Mouse (Mus musculus) liver, embryonic 11.5 days (tissue): ENCODE data around the gene Pced1a. TPM values are rescaled to one million over a fixed set of nuclear protein-coding genes. Genes with fewer than 3 reads are reported as not detected.

Source experiments
- ATAC-seq: fragments of 200-750 bp; cut with Nextera tagmentation; replicated peaks from 2 replicates; pipeline ENCODE4 v1.8.0; 2017; ENCODE audit warnings: moderate number of reproducible peaks, mild to moderate bottlenecking, moderate TSS enrichment, moderate library complexity; ENCODE audit not compliant: low FRiP score
- DNase-seq: peaks from one replicate; pipeline ENCODE4 v3.0.0-alpha.2; 2017; ENCODE audit warnings: low spot score
- H3K27ac ChIP-seq: fragments of 300-500 bp; sonication (generic); 2 replicates; pipeline ENCODE4 v1.5.1; 2014; ENCODE audit warnings: mild to moderate bottlenecking, low read depth, low read length, control low read depth
- H3K27me3 ChIP-seq: fragments of 300-500 bp; sonication (generic); replicated peaks from 2 replicates; pipeline ENCODE4 v1.6.1; 2014; ENCODE audit warnings: low read length, mixed read lengths; ENCODE audit not compliant: control insufficient read depth, insufficient read depth
- H3K36me3 ChIP-seq: fragments of 300-500 bp; sonication (generic); 2 replicates; pipeline ENCODE4 v1.6.1; 2014; ENCODE audit warnings: mild to moderate bottlenecking, low read length, moderate library complexity, mixed read lengths; ENCODE audit not compliant: control insufficient read depth, insufficient read depth
- H3K4me1 ChIP-seq: fragments of 300-500 bp; sonication (generic); replicated peaks from 2 replicates; pipeline ENCODE4 v1.6.1; 2014; ENCODE audit warnings: low read length, mixed read lengths; ENCODE audit not compliant: control insufficient read depth, insufficient read depth
- H3K4me2 ChIP-seq: fragments of 300-500 bp; sonication (generic); 2 replicates; pipeline ENCODE4 v1.6.1; 2014; ENCODE audit warnings: mild to moderate bottlenecking, control low read depth, moderate library complexity
- H3K4me3 ChIP-seq: fragments of 300-500 bp; sonication (generic); 2 replicates; pipeline ENCODE4 v1.5.1; 2014; ENCODE audit warnings: low read depth, low read length, control low read depth
- H3K9ac ChIP-seq: fragments of 300-500 bp; sonication (generic); 2 replicates; pipeline ENCODE4 v1.6.1; 2014; ENCODE audit warnings: low read depth, low read length, control low read depth
- H3K9me3 ChIP-seq: fragments of 300-500 bp; sonication (generic); 2 replicates; pipeline ENCODE4 v1.6.1; 2016; ENCODE audit warnings: low read length, inconsistent platforms, mixed read lengths; ENCODE audit not compliant: control insufficient read depth
- WGBS: fragments of 180-500 bp; shearing (Covaris S2); extraction: QIAGEN DNeasy Blood & Tissue Kit; methylation state at CpG from one replicate; pipeline ENCODE4 v1.1.7; 2014; 5-methylcytosine and 5-hydroxymethylcytosine counted together
- polyA plus RNA-seq: library from polyadenylated mRNA; unstranded; fragments of >200 nt; fragmentation: Nextera tagmentation; extraction: Ambion mirVana; gene quantifications from 2 replicates; pipeline ENCODE4 v1.2.1, GENCODE M21; 2014

The Pced1a gene
- 7.6 and 7.8 TPM in 2 replicates for polyA plus RNA-seq

GRCm38 (mm10) chr2:130424126-130424853, at the start of gene Pced1a, which contains the start of gene Vps16:
Pced1a (minus strand) TSS chr2:130424701.
Vps16 (plus strand) TSS chr2:130424339.
- DNase-seq (peak; percentile 91), ATAC-seq (peak; percentile 92)
- Histone ChIP-seq H3K4me1 (peaks cover 11% of the 10 kb centered on the region), H3K27me3 (no peaks in the 10 kb centered on the region), H3K4me2 (peak within 1 kb of the TSS; percentile 96), H3K9me3 (no peaks in the 10 kb centered on the region), H3K9ac (peak within 1 kb of the TSS; percentile 86), H3K36me3 (no peaks in the 10 kb centered on the region), H3K27ac (peak within 1 kb of the TSS; percentile 73), H3K4me3 (peak within 1 kb of the TSS; percentile 70)
- under 1% methylated on average over 58 of the region's 58 CpGs for WGBS

- Histone ChIP-seq H3K4me3 (no peak overlapping the region), H3K27ac (no peak overlapping the region), H3K9ac (no peak overlapping the region), H3K4me1 (peaks cover 10% of the 10 kb centered on the region), H3K4me2 (0 out of 2 replicates have a peak overlapping the region, but pooled peaks have one; percentile 23), H3K9me3 (no peaks in the 10 kb centered on the region), H3K27me3 (no peaks in the 10 kb centered on the region), H3K36me3 (peaks cover 3% of the 10 kb centered on the region; the same call in 1 of the 2 replicates)
- no peak for DNase-seq
- no peak for ATAC-seq
- 44% methylated on average over 8 of the region's 8 CpGs for WGBS
Measured at GRCm38 (mm10) chr2:130472908-130473510, 48.5 kb upstream of the Pced1a start.

GRCm38 (mm10) chr2:130469935-130470334, 45.4 kb upstream of the Pced1a start:
- Histone ChIP-seq H3K27ac (no peak overlapping the region), H3K36me3 (no peaks in the 10 kb centered on the region), H3K27me3 (no peaks in the 10 kb centered on the region), H3K4me2 (no peak overlapping the region), H3K9me3 (no peaks in the 10 kb centered on the region), H3K4me3 (no peak overlapping the region), H3K9ac (no peak overlapping the region), H3K4me1 (peaks cover 22% of the 10 kb centered on the region)
- ATAC-seq, result peak; percentile 98
- WGBS, result 31% methylated on average over 2 of the region's 2 CpGs
- DNase-seq, result no peak

GRCm38 (mm10) chr2:130469366-130469765, 44.9 kb upstream of the Pced1a start:
- ATAC-seq (no peak), DNase-seq (no peak)
- no peak overlapping the region for H3K4me2 ChIP-seq
- no peak overlapping the region for H3K4me3 ChIP-seq
- no peak overlapping the region for H3K27ac ChIP-seq
- H3K9me3 ChIP-seq, result no peaks in the 10 kb centered on the region
- WGBS, result 74% methylated on average over 4 of the region's 4 CpGs
- no peaks in the 10 kb centered on the region for H3K27me3 ChIP-seq
- peaks cover 22% of the 10 kb centered on the region for H3K4me1 ChIP-seq
- no peak overlapping the region for H3K9ac ChIP-seq
- no peaks in the 10 kb centered on the region for H3K36me3 ChIP-seq

- H3K27ac ChIP-seq, result no peak overlapping the region
- WGBS, result 48% methylated on average over 1 of the region's 1 CpGs
- peaks cover 17% of the 10 kb centered on the region for H3K4me1 ChIP-seq
- H3K36me3 ChIP-seq, result peaks cover 3% of the 10 kb centered on the region; the same call in 1 of the 2 replicates
- H3K4me3 ChIP-seq, result no peak overlapping the region
- ATAC-seq (no peak), DNase-seq (no peak)
- H3K27me3 ChIP-seq, result no peaks in the 10 kb centered on the region
- peak overlapping the region; percentile 25; the same call in 1 of the 2 replicates for H3K4me2 ChIP-seq
- H3K9ac ChIP-seq, result no peak overlapping the region
- no peaks in the 10 kb centered on the region; the same call in 1 of the 2 replicates for H3K9me3 ChIP-seq
Measured at GRCm38 (mm10) chr2:130466438-130466837, 41.9 kb upstream of the Pced1a start.

- no peak for ATAC-seq
- Histone ChIP-seq H3K4me2 (no peak overlapping the region), H3K9ac (no peak overlapping the region), H3K27me3 (no peaks in the 10 kb centered on the region), H3K4me3 (no peak overlapping the region), H3K36me3 (peaks cover 3% of the 10 kb centered on the region; the same call in 1 of the 2 replicates), H3K27ac (no peak overlapping the region), H3K4me1 (peaks cover 6% of the 10 kb centered on the region), H3K9me3 (no peaks in the 10 kb centered on the region; the same call in 1 of the 2 replicates)
- no peak for DNase-seq
- 70% methylated on average over 15 of the region's 15 CpGs for WGBS
Measured at GRCm38 (mm10) chr2:130461287-130462071, 37.0 kb upstream of the Pced1a start.

GRCm38 (mm10) chr2:130459576-130459975, 35.1 kb upstream of the Pced1a start:
- 82% methylated on average over 3 of the region's 3 CpGs for WGBS
- Histone ChIP-seq H3K4me1 (peaks cover 3% of the 10 kb centered on the region; the same call in 1 of the 2 replicates), H3K4me3 (no peak overlapping the region), H3K9ac (no peak overlapping the region), H3K4me2 (no peak overlapping the region), H3K27ac (no peak overlapping the region), H3K36me3 (peaks cover 3% of the 10 kb centered on the region; the same call in 1 of the 2 replicates), H3K9me3 (no peaks in the 10 kb centered on the region; the same call in 1 of the 2 replicates), H3K27me3 (no peaks in the 10 kb centered on the region)
- ATAC-seq (no peak), DNase-seq (no peak)

GRCm38 (mm10) chr2:130457871-130458270, 33.4 kb upstream of the Pced1a start:
- Histone ChIP-seq H3K27me3 (no peaks in the 10 kb centered on the region), H3K27ac (no peak overlapping the region), H3K4me1 (peaks cover 9% of the 10 kb centered on the region), H3K9me3 (no peaks in the 10 kb centered on the region; the same call in 1 of the 2 replicates), H3K4me3 (no peak overlapping the region), H3K9ac (no peak overlapping the region), H3K4me2 (no peak overlapping the region), H3K36me3 (no peaks in the 10 kb centered on the region)
- ATAC-seq (no peak), DNase-seq (no peak)
- 86% methylated on average over 3 of the region's 3 CpGs for WGBS
